Mouse (Mus musculus): Measurements from ENCODE around the gene Igf1r. TPM values are rescaled to one million over a fixed set of nuclear protein-coding genes. Genes with fewer than 3 reads are reported as not detected.
A peak's percentile ranks its signal among the peaks of the same experiment; 100 is the strongest.

The Igf1r gene
- polyA plus RNA-seq, 1 experiment from 2014 or later, result 23.7 TPM

DNA sequence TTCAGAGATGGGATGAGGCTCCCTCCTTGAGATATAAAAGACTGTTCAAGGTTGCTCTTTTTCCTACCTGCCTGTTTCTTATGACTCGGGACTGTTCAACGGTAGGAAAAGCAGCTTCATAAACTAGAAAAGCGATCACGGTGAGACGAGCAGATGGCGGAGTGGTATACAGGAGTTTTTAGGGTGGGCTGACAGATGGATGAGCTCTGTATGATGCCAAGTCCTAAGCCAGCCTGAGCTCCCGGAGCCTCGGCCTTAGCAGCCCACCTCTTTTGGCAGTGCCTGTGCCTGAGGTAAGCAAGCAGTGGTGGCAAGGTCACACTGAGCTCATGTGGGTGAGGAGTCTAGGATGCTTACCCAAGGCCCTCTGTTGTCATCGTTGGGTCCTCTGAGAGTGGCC is 278.2 kb downstream of the Igf1r start:
- Histone ChIP-seq H3K4me3 (no peak overlapping the region), H3K4me2 (no peak overlapping the region), H3K27ac (replicated peaks) (no peak overlapping the region), H3K9ac (no peak overlapping the region), H3K9me3 (no peaks in the 10 kb centered on the region), H3K4me1 (replicated peaks) (peaks cover 10% of the 10 kb centered on the region), H3K36me3 (peaks cover 48% of the 10 kb centered on the region), H3K27me3 (no peaks in the 10 kb centered on the region)
- ATAC-seq (ENCODE audit: low read depth), result no peak
- WGBS, result 87% methylated on average over 9 of the region's 9 CpGs

GRCm38 (mm10) chr7:68232521-68232920 is 279.9 kb downstream of the Igf1r start:
- 89% methylated on average over 5 of the region's 5 CpGs for WGBS

GRCm38 (mm10) chr7:68233619-68234223 is 281.1 kb downstream of the Igf1r start:
- no peak overlapping the region for H3K9ac ChIP-seq
- WGBS, result 36% methylated on average over 12 of the region's 13 CpGs
- ATAC-seq (ENCODE audit: low read depth), result 0 out of 2 replicates have a peak, but pooled peaks have one; percentile 11
- H3K4me1 ChIP-seq (replicated peaks), result peaks cover 6% of the 10 kb centered on the region; the same call in 1 of the 2 replicates
- H3K27ac ChIP-seq (replicated peaks), result no peak overlapping the region
- no peak overlapping the region for H3K4me2 ChIP-seq
- peaks cover 23% of the 10 kb centered on the region for H3K36me3 ChIP-seq
- no peaks in the 10 kb centered on the region for H3K9me3 ChIP-seq
- H3K4me3 ChIP-seq, result no peak overlapping the region
- H3K27me3 ChIP-seq, result no peaks in the 10 kb centered on the region

More at GRCm38 (mm10) chr7:68232521-68232920, 279.9 kb downstream of the Igf1r start:
- Histone ChIP-seq H3K9ac (no peak overlapping the region), H3K27ac (replicated peaks) (no peak overlapping the region), H3K4me2 (no peak overlapping the region), H3K27me3 (no peaks in the 10 kb centered on the region), H3K9me3 (no peaks in the 10 kb centered on the region), H3K4me1 (replicated peaks) (peaks cover 10% of the 10 kb centered on the region), H3K4me3 (no peak overlapping the region), H3K36me3 (peaks cover 32% of the 10 kb centered on the region)
- ATAC-seq (ENCODE audit: low read depth), result no peak

DNA sequence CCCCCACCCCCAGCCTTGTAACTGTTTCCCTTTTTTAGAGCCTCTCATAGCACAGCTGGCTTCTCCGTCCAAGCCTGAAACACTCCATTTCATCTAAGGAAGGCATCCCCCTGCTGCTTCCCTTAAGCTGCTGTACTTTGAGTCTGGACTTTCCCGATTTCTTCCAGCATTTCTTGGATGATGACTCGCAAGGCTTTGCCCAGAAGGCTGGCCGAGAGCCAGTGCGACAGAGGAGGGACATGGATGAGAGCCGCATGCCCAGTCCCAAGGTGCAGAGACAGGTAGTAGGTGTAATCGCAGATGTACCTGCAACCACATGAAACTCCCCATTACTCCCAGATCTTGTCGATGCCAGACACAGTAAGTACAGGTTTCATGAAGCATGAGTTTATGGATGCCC is 284.2 kb downstream of the Igf1r start:
- Histone ChIP-seq H3K4me2 (no peak overlapping the region), H3K9ac (no peak overlapping the region), H3K27me3 (no peaks in the 10 kb centered on the region), H3K9me3 (no peaks in the 10 kb centered on the region), H3K27ac (replicated peaks) (no peak overlapping the region), H3K4me3 (no peak overlapping the region), H3K36me3 (peaks cover under 1% of the 10 kb centered on the region), H3K4me1 (replicated peaks) (peaks cover 6% of the 10 kb centered on the region; the same call in 1 of the 2 replicates)
- 91% methylated on average over 8 of the region's 8 CpGs for WGBS
- no peak for ATAC-seq (ENCODE audit: low read depth)

DNA sequence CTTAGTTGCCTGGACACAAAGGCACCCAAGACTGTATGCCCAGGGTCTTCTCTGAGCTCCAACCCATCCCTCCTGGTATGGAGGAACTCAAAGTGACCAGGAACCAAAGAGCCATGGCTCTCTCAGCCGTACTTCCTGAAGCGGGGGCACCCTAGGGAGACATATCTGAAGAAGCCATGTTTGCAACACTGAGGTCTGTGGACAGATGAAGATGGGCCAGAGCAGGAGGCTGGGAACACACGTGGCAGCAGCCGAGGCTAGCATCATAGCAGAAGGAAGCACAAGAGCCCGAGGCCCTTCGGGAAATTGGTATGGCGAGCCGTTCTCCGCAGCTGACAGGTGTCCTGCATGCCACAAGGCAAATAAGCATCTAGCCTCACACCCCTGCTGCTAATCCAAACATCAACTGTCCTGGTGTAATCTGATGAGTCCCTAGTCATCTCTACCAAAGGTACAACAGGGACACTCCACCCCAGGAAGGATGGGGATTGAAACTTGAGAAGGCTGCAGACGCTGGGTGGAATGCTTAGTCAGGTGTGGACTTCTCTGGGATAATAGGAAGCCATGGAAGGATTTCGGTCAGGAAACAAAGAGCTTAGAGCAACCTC is 286.7 kb downstream of the Igf1r start:
- H3K9ac ChIP-seq, result no peak overlapping the region

DNA sequence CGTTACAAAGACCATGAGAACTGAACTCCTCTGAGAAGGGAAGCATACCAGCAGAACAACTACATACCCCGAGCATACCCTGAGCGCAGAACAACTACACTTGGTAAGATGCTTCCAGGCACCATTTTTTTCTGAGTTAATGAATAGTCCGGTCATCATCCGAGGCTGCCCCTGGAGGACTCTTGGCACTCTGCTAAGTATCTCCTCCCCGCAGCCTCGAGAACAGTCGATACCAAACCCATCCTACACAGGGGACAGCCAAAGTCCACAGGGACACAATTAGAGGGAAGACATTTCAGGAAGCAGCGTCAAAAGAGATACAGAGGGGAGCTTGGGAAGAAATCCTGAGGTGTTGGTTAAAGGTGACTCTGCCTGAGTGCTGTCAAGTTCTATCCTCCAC is 288.6 kb downstream of the Igf1r start:
- no peaks in the 10 kb centered on the region for H3K4me1 ChIP-seq (replicated peaks)
- H3K27ac ChIP-seq (replicated peaks), result no peak overlapping the region
- no peaks in the 10 kb centered on the region for H3K9me3 ChIP-seq
- H3K9ac ChIP-seq, result no peak overlapping the region
- no peak for ATAC-seq (ENCODE audit: low read depth)
- no peak overlapping the region for H3K4me3 ChIP-seq
- 83% methylated on average over 9 of the region's 9 CpGs for WGBS
- H3K36me3 ChIP-seq, result no peaks in the 10 kb centered on the region
- no peaks in the 10 kb centered on the region for H3K27me3 ChIP-seq
- H3K4me2 ChIP-seq, result no peak overlapping the region

More for the DNA sequence above, 286.7 kb downstream of the Igf1r start:
- no peaks in the 10 kb centered on the region for H3K27me3 ChIP-seq
- no peaks in the 10 kb centered on the region for H3K4me1 ChIP-seq (replicated peaks)
- no peak overlapping the region for H3K4me2 ChIP-seq
- H3K9me3 ChIP-seq, result no peaks in the 10 kb centered on the region
- no peak for ATAC-seq (ENCODE audit: low read depth)
- H3K27ac ChIP-seq (replicated peaks), result no peak overlapping the region
- WGBS, result 68% methylated on average over 11 of the region's 11 CpGs
- H3K4me3 ChIP-seq, result no peak overlapping the region
- H3K36me3 ChIP-seq, result no peaks in the 10 kb centered on the region

DNA sequence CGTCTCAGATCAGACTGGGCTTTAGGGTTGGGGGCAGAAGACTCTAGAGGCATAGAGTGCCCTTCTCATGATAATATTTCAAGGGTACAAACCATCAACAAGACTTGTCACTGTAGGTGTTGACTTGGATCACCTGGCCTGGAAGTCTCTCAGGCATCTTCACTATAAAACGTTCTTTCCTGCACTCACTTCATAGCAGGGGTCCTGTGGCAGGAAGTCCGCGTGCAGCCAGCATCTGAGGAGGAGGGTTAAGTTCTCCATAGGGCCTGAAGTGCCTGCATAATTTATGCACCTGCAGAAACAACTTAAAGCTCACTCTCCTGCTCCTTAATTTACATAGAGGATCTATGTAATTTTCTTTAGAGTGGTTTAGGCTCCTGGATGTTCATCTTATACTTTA is 293.1 kb downstream of the Igf1r start:
- 43% methylated on average over 4 of the region's 4 CpGs for WGBS
- no peak overlapping the region for H3K27ac ChIP-seq (replicated peaks)
- ATAC-seq (ENCODE audit: low read depth), result no peak

GRCm38 (mm10) chr7:68246249-68246648 is 293.6 kb downstream of the Igf1r start:
- Histone ChIP-seq H3K27ac (replicated peaks) (no peak overlapping the region), H3K4me3 (no peak overlapping the region), H3K4me1 (replicated peaks) (no peaks in the 10 kb centered on the region), H3K9ac (no peak overlapping the region), H3K9me3 (no peaks in the 10 kb centered on the region), H3K36me3 (no peaks in the 10 kb centered on the region), H3K27me3 (no peaks in the 10 kb centered on the region), H3K4me2 (no peak overlapping the region)
- ATAC-seq (ENCODE audit: low read depth), result no peak
- 75% methylated on average over 8 of the region's 8 CpGs for WGBS

More for the DNA sequence above, 293.1 kb downstream of the Igf1r start:
- no peaks in the 10 kb centered on the region for H3K27me3 ChIP-seq
- H3K9ac ChIP-seq, result no peak overlapping the region
- no peaks in the 10 kb centered on the region for H3K9me3 ChIP-seq
- no peak overlapping the region for H3K4me3 ChIP-seq
- no peaks in the 10 kb centered on the region for H3K36me3 ChIP-seq
- H3K4me2 ChIP-seq, result no peak overlapping the region
- H3K4me1 ChIP-seq (replicated peaks), result no peaks in the 10 kb centered on the region

GRCm38 (mm10) chr7:68250411-68250810 is 297.8 kb downstream of the Igf1r start:
- Histone ChIP-seq H3K27ac (replicated peaks) (no peak overlapping the region), H3K36me3 (no peaks in the 10 kb centered on the region), H3K27me3 (no peaks in the 10 kb centered on the region), H3K4me1 (replicated peaks) (no peaks in the 10 kb centered on the region), H3K4me2 (no peak overlapping the region), H3K9ac (no peak overlapping the region), H3K4me3 (no peak overlapping the region), H3K9me3 (no peaks in the 10 kb centered on the region)
- 86% methylated on average over 1 of the region's 1 CpGs for WGBS
- no peak for ATAC-seq (ENCODE audit: low read depth)

- H3K4me3 ChIP-seq, result no peak overlapping the region
- H3K4me1 ChIP-seq (replicated peaks), result no peaks in the 10 kb centered on the region
- ATAC-seq (ENCODE audit: low read depth), result no peak
- H3K9ac ChIP-seq, result no peak overlapping the region
- H3K27me3 ChIP-seq, result no peaks in the 10 kb centered on the region
- H3K4me2 ChIP-seq, result no peak overlapping the region
- H3K9me3 ChIP-seq, result no peaks in the 10 kb centered on the region
- H3K36me3 ChIP-seq, result no peaks in the 10 kb centered on the region
- H3K27ac ChIP-seq (replicated peaks), result no peak overlapping the region
- 89% methylated on average over 3 of the region's 3 CpGs for WGBS
Observed at GRCm38 (mm10) chr7:68250902-68251301, 298.3 kb downstream of the Igf1r start.

DNA sequence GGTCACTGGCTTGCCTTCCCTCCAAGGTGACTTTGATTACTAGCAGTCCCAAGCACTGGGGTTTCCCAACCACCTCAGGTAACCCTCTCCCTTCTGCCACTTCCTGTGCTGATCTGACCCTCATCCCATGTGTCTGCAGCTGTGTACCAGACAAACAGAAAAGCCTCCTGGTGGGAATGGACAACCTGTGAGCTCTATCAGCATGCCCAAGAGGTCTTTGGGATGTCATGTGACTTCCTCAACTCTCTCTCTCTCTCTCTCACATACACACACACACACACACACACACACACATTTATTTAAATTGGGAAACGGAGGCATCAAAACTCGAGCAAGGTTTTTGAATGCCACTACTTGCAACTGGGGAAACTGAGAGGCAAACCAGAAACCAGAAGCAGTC is 305.1 kb downstream of the Igf1r start:
- Histone ChIP-seq H3K9ac (no peak overlapping the region), H3K4me3 (no peak overlapping the region), H3K27me3 (no peaks in the 10 kb centered on the region), H3K36me3 (no peaks in the 10 kb centered on the region), H3K4me2 (no peak overlapping the region), H3K9me3 (no peaks in the 10 kb centered on the region), H3K27ac (replicated peaks) (no peak overlapping the region), H3K4me1 (replicated peaks) (no peaks in the 10 kb centered on the region)
- 69% methylated on average over 2 of the region's 2 CpGs for whole genome bisulfite sequencing
- no peak for ATAC-seq (ENCODE audit: low read depth)

DNA sequence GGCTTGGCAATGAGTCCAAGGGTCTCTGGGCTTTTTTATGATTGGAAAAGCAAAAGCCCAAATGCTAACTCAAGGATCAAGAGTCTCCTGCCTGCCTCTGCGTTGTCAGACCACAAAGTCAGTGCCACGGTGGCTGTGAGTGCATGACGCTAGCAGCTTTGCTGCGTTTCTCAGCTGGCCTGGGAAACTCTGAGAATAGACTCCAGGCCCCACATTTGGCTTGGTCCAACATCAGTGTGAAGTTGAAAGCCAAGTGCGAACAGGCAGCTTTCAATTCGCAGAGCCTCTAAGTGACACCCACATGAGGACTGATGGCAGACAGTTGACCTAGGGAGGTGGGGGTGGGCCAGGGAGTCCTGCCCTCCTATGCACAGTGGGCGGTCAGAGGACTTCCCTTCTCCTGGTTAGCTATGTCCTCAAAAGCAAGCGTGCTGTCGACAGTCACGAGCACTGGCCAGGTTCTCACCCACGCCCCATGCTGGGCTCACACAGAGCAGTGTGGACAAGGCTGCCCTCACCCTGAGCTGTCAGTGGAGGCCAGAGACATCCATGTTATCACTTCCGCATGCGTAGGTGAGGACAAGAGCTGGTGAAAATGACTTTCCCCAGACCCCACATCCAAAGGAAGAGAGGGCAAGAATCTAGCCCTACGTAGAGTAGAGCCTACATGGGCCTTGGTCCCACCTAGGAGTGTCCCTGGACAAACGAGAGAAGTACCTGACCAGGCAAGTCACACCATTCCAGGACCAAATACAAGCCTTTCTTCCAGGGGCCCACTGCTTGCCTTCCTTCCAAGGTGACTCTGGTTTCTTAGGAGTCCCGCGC is 305.9 kb downstream of the Igf1r start:
- ATAC-seq (ENCODE audit: low read depth), result no peak
- H3K4me1 ChIP-seq (replicated peaks), result peaks cover 2% of the 10 kb centered on the region
- no peak overlapping the region for H3K9ac ChIP-seq
- no peaks in the 10 kb centered on the region for H3K9me3 ChIP-seq
- peaks cover 4% of the 10 kb centered on the region; the same call in 1 of the 2 replicates for H3K27me3 ChIP-seq
- H3K27ac ChIP-seq (replicated peaks), result no peak overlapping the region
- WGBS, result 87% methylated on average over 17 of the region's 17 CpGs
- H3K4me3 ChIP-seq, result no peak overlapping the region
- H3K36me3 ChIP-seq, result no peaks in the 10 kb centered on the region
- no peak overlapping the region for H3K4me2 ChIP-seq

Data from neural tube, embryonic 13.5 days (tissue).